Mouse (Mus musculus) urinary bladder, postnatal 0 days (tissue): ENCODE results near the gene Plscr3. TPM values are rescaled to one million over a fixed set of nuclear protein-coding genes. Genes with fewer than 3 reads are reported as not detected.

Source experiments
- microRNA-seq: library from miRNA; unstranded; fragments of <30 nt; microRNA quantifications from one replicate; pipeline ENCODE4, GENCODE M21; 2016
- polyA plus RNA-seq: library from polyadenylated mRNA; unstranded; fragments of >200 nt; fragmentation: Nextera tagmentation; extraction: Ambion mirVana; gene quantifications from 2 replicates; pipeline ENCODE4 v1.2.1, GENCODE M21; 2015

The Plscr3 gene
- polyA plus RNA-seq: 94.6 and 111 TPM in 2 replicates

DNA sequence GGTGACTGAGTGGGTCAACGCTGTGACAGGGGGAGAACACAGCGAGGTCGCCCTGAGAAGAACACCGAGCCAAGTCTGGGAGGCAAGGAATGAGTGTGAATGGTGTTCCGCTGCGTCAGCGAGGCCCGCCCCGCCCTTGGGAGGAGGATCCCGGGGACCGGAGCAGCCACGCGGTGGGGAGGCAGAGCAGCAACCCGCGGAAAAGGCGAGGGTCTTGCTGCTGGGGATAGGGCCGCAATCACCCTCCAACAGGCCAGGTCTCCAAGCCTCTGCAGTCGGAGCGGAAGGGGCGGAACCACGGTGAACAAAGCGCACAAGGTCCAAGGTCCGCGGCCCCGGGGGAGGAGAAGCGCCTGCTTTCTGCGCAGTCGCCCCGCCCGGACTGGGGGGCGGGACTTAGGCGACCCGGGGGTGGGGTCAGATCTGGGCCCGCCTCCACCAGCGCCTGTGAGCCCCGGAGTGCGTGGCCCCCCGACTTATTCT, at the start of gene Plscr3:
Gene Plscr3 (plus strand): TSS at position 179 of the 483 bp plus-strand sequence.

DNA sequence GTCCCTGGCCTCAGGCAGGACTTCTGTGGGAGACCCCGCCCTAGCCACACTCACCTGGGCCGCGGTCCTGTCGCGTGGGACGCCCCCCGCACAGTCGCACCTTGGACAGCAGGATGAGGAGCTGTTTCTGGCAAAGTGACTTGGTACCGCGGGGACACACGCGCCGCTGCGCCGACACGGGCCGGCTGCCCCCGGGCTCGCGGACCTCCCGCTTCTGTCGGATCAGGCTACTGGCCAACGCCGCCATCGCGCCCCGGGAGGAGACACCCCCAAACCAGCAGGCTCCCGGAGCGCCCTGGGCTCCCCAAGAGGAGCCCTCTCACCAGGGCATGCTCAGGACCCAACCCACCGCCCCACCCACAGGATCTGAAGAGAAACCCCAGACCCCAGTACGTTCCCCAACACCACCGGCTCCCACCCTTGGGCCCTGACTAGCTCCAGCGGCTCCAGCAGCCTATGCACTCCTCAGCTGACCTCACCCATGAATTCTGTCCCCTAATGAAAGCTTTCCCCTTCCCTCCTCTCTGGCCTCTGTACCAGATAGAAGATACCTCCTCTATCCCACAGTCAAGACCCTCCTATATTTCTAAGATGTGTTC, 44.7 kb upstream of the Plscr3 start, which contains the start of gene Fgf11:
Gene Fgf11 (minus strand): TSS at position 479 of the 599 bp plus-strand sequence.

DNA sequence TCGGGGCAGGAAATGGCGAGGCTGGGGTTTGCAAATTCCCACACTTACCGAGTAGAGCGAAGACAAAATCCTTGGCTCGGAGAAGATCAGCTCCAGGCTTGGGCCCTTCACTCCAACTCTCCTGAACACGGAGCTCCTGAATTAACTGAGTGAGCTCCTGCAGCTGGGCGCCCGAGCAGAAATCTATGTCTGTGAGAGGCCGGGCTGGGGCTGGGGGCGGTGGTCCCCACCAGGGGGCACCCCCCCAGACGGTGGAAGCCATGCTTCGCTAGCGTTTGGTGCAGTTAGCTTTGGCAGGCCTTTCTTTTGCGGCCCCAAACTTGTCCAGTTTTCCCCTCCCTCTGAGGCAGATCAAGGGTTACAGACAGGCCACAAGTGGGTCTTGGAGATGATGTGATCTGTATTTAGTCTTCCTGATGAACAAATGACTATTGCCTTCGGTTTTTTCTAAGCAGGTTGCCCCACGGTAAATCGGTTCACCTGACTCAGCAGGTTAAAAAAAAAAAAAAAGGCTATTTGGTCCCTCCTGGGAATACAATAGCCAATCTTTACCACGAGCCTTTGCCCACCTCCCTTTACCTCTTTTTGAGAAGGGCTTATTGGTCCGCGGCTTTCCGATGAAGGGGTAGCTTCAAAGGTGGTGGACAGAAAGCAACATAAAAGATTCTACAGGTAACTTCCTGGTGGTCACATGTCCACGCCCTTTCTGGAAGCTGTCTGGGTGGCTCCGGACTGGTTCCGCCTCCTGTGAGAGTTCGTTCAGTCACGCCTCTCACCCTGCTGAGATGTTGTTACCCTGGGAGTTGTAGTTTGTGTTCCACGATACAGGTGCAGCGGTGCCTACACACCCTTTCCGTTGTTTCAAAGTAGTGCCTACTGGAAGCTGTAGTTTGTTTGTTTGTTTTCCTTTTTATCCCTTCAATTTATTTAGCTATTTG, 40.9 kb upstream of the Plscr3 start, which contains the start of gene Tmem102:
Gene Tmem102 (minus strand): TSS at position 653 of the 938 bp plus-strand sequence.

GRCm38 (mm10) chr11:69815155-69815554, 31.0 kb upstream of the Plscr3 start, which contains the start of gene Gm39566:
Gene Gm39566 (minus strand): TSS chr11:69815298.

DNA sequence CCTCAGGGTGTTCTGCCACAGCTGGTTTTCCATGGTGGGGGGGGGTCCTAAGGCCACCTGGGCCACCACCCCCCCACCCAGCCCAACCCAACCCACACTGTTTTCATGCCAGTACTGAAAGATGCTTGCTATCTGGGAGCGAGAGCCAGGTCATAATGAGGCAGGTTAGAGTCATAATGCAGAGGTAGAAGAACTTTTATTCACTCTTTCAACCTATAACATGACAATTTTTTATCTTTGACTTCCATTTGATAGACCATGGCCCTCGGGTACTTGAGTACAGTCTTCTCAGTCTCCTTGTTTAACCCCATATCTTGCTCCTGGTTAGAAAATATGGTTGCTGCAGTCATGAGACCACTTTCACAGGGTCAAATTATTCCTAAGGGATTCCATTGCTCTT, 27.8 kb upstream of the Plscr3 start, which contains the start of gene Spem2:
Gene Spem2 (minus strand): TSS at position 101 of the 400 bp plus-strand sequence.

DNA sequence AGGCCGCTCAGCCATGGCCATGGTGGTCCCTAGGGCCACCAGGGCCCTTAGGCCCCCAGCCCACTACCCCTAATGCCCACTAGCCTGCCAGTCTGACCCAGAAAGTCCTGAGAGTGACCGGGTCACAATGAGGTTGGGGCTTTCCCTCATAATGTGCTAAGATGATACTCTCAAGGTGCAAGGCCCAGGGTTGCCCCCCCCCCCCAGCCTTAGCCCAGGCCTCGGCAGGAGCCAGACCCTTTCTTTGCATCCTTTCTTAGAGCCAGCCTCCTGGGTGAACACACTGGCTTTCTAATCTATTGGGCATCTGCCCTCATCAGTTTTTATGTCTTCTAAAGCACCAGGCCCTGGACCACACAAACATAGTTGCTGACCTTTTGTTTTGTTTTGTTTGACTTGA, 24.1 kb upstream of the Plscr3 start, which contains the start of gene Spem1:
Gene Spem1 (minus strand): TSS at position 101 of the 400 bp plus-strand sequence.

GRCm38 (mm10) chr11:69837604-69837951, 8.6 kb upstream of the Plscr3 start, which contains the start of gene Nlgn2:
Gene Nlgn2 (minus strand): TSS chr11:69837784.

GRCm38 (mm10) chr11:69837952-69838713, 8.0 kb upstream of the Plscr3 start, which contains the start of gene Tmem256:
Gene Tmem256 (plus strand): TSS chr11:69838514.

GRCm38 (mm10) chr11:69858113-69858998, 12.2 kb downstream of the Plscr3 start, which contains the start of gene Tnk1:
Gene Tnk1 (minus strand): TSS chr11:69858730.

GRCm38 (mm10) chr11:69877878-69878277, 31.7 kb downstream of the Plscr3 start, which contains the start of gene Tmem95:
Gene Tmem95 (minus strand): TSS chr11:69878018.

GRCm38 (mm10) chr11:69880853-69881603, 34.9 kb downstream of the Plscr3 start, which contains the start of gene Kctd11:
Gene Kctd11 (minus strand): TSS chr11:69881406.

GRCm38 (mm10) chr11:69895291-69895690, 49.1 kb downstream of the Plscr3 start, which contains the start of gene Acap1:
Gene Acap1 (minus strand): TSS chr11:69895539.

DNA sequence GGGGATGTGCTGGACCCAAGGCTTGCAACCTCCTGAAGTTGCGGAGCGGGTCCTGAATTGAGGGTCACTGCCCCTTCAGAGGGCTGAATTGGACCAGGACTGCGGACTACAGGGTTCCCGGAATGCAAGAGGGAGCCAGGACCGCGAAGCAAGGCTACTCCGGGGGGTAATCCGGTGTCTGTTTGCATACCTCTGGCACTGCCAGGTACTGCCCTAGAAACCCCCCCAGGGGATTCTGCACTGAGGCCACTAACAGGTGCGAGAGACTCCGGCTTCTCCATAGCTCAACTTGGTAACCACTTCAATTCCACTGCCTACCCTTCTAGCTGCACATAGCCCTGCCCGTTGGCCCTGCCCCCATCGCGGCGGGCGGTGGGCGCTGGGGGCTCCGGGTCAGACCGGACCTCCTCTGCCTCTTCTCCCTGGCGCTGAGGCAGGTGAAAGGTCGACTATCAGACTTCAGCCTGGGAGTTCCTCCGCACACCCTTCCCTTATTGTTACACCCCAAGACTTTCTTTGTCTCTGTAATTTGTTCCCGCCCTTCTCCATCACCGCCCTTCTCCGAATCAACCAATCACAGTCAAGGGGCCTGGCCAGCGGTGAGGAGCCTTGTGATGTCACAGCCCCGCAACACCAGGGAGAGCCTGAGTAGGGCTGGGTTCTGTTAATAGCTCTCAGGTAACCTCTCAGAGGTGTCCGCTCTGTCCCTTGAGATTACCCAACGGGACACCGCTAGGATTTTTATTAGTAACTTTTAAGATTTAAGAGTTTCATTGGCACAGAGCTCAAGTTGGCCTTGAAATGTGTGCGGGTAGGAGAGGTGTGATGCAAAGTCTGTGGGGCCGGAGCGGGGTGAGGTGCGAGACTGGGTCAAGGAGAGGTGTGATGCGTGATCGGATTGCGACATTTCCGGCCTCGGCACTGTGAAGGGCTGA, 54.6 kb downstream of the Plscr3 start, which contains the start of the genes 2810408A11Rik and Neurl4:
Gene 2810408A11Rik (minus strand): TSS at position 517 of the 935 bp plus-strand sequence.
Gene Neurl4 (plus strand): TSS at position 602 of the 935 bp plus-strand sequence.

Small RNAs within 50 kb of the gene (microRNA-seq; reads per million reads assigned to microRNA genes)
- not detected for gene Mir6924

Other genes starting within 250 kb of the Plscr3 start
- 13.2 and 14.4 TPM in 2 replicates for gene Atp1b2, start 240.4 kb upstream of the Plscr3 start, polyA plus RNA-seq
- gene Shbg, start 228.5 kb upstream of the Plscr3 start, polyA plus RNA-seq: not detected in 2 replicates
- gene Sat2, start 224.4 kb upstream of the Plscr3 start, polyA plus RNA-seq: 19.2 and 22.9 TPM in 2 replicates
- gene Fxr2, start 213.4 kb upstream of the Plscr3 start, polyA plus RNA-seq: 12.5 and 13.6 TPM in 2 replicates
- gene Sox15, start 191.1 kb upstream of the Plscr3 start, polyA plus RNA-seq: 3.2 and 7.1 TPM in 2 replicates
- gene Mpdu1, start 183.7 kb upstream of the Plscr3 start, polyA plus RNA-seq: 33.5 and 41.2 TPM in 2 replicates
- gene Cd68, start 180.2 kb upstream of the Plscr3 start, polyA plus RNA-seq: 27.9 and 48.1 TPM in 2 replicates
- 378 and 433 TPM in 2 replicates for gene Eif4a1, start 174.0 kb upstream of the Plscr3 start, polyA plus RNA-seq
- gene Senp3, start 164.3 kb upstream of the Plscr3 start, polyA plus RNA-seq: 46.3 and 49.8 TPM in 2 replicates
- gene Tnfsf13, start 160.6 kb upstream of the Plscr3 start, polyA plus RNA-seq: 0.47 and 0.62 TPM in 2 replicates
- 17.2 and 17.8 TPM in 2 replicates for gene Tnfsf12, start 150.5 kb upstream of the Plscr3 start, polyA plus RNA-seq
- gene Tnfsfm13, start 150.3 kb upstream of the Plscr3 start, polyA plus RNA-seq: 4.7 and 5.4 TPM in 2 replicates
- gene Polr2a, start 87.7 kb upstream of the Plscr3 start, polyA plus RNA-seq: 9.3 and 10.3 TPM in 2 replicates
- not detected in 2 replicates for gene Slc35g3, start 84.4 kb upstream of the Plscr3 start, polyA plus RNA-seq
- 3.9 and 4.3 TPM in 2 replicates for gene Zbtb4, start 80.5 kb upstream of the Plscr3 start, polyA plus RNA-seq
- 5.9 and 6.9 TPM in 2 replicates for gene Chrnb1, start 50.4 kb upstream of the Plscr3 start, polyA plus RNA-seq
- gene Fgf11, start 44.5 kb upstream of the Plscr3 start, polyA plus RNA-seq: 0.78 and 0.86 TPM in 2 replicates
- gene Tmem102, start 40.8 kb upstream of the Plscr3 start, polyA plus RNA-seq: 13.7 TPM in 2 replicates
- not detected in 2 replicates for gene Gm39566, start 31.1 kb upstream of the Plscr3 start, polyA plus RNA-seq
- gene Spem2, start 27.9 kb upstream of the Plscr3 start, polyA plus RNA-seq: not detected in 2 replicates
- 0.25 TPM in 1 of 2 replicates, not detected in the other for gene Spem1, start 24.2 kb upstream of the Plscr3 start, polyA plus RNA-seq
- 3.0 and 3.5 TPM in 2 replicates for gene Nlgn2, start 8.6 kb upstream of the Plscr3 start, polyA plus RNA-seq
- 421 and 430 TPM in 2 replicates for gene Tmem256, start 7.9 kb upstream of the Plscr3 start, polyA plus RNA-seq
- 6.2 and 6.4 TPM in 2 replicates for gene Tnk1, start 12.4 kb downstream of the Plscr3 start, polyA plus RNA-seq
- gene Tmem95, start 31.6 kb downstream of the Plscr3 start, polyA plus RNA-seq: not detected in 2 replicates
- gene Kctd11, start 35.0 kb downstream of the Plscr3 start, polyA plus RNA-seq: 9.2 and 10.3 TPM in 2 replicates
- 0.14 and 0.47 TPM in 2 replicates for gene Acap1, start 49.2 kb downstream of the Plscr3 start, polyA plus RNA-seq
- 2.4 and 2.8 TPM in 2 replicates for gene 2810408A11Rik, start 54.6 kb downstream of the Plscr3 start, polyA plus RNA-seq
- 3.3 and 4.0 TPM in 2 replicates for gene Neurl4, start 54.7 kb downstream of the Plscr3 start, polyA plus RNA-seq
- 40.4 and 40.8 TPM in 2 replicates for gene Gps2, start 67.5 kb downstream of the Plscr3 start, polyA plus RNA-seq
- 1,055 and 1,123 TPM in 2 replicates for gene Eif5a, start 75.6 kb downstream of the Plscr3 start, polyA plus RNA-seq
- 0.54 and 1.3 TPM in 2 replicates for gene Ybx2, start 89.4 kb downstream of the Plscr3 start, polyA plus RNA-seq
- 181 and 186 TPM in 2 replicates for gene Slc2a4, start 101.8 kb downstream of the Plscr3 start, polyA plus RNA-seq
- 61.3 and 78.2 TPM in 2 replicates for gene Cldn7, start 118.4 kb downstream of the Plscr3 start, polyA plus RNA-seq
- gene Ctdnep1, start 134.8 kb downstream of the Plscr3 start, polyA plus RNA-seq: 17.5 and 18.5 TPM in 2 replicates
- gene Elp5, start 136.1 kb downstream of the Plscr3 start, polyA plus RNA-seq: 83.8 and 90.4 TPM in 2 replicates
- 483 and 506 TPM in 2 replicates for gene Gabarap, start 144.8 kb downstream of the Plscr3 start, polyA plus RNA-seq
- gene Phf23, start 149.4 kb downstream of the Plscr3 start, polyA plus RNA-seq: 46.2 and 46.3 TPM in 2 replicates
- 13.4 and 13.8 TPM in 2 replicates for gene Dvl2, start 154.2 kb downstream of the Plscr3 start, polyA plus RNA-seq
- 89.2 and 94.2 TPM in 2 replicates for gene Acadvl, start 169.0 kb downstream of the Plscr3 start, polyA plus RNA-seq
- gene Dlg4, start 170.6 kb downstream of the Plscr3 start, polyA plus RNA-seq: 4.8 and 5.2 TPM in 2 replicates
- gene Asgr1, start 207.7 kb downstream of the Plscr3 start, polyA plus RNA-seq: 0.23 and 0.55 TPM in 2 replicates
- gene Asgr2, start 246.3 kb downstream of the Plscr3 start, polyA plus RNA-seq: not detected in 2 replicates